Mouse (Mus musculus) retina, embryonic 14.5 days (tissue): ENCODE measurements around the gene Zmiz1.
A peak's percentile ranks its signal among the peaks of the same experiment; 100 is the strongest.

Experiments used
- DNase-seq: peaks from one replicate; pipeline ENCODE4 v3.0.0-alpha.2; 2015; ENCODE audit warnings: low spot score

Zmiz1 gene

GRCm38 (mm10) chr14:25535583-25535943 lies 76.6 kb downstream of the Zmiz1 start:
- no peak for DNase-seq

- no peak for DNase-seq
These were observed 77.5 kb downstream of the Zmiz1 start for GRCm38 (mm10) chr14:25536476-25536875.

- no peak for DNase-seq
These were observed 78.4 kb downstream of the Zmiz1 start for GRCm38 (mm10) chr14:25537351-25537750.

- no peak for DNase-seq
These were observed 79.5 kb downstream of the Zmiz1 start for GRCm38 (mm10) chr14:25538522-25538921.

GRCm38 (mm10) chr14:25539493-25540116 lies 80.6 kb downstream of the Zmiz1 start:
- no peak for DNase-seq

- no peak for DNase-seq
These were observed 81.2 kb downstream of the Zmiz1 start for GRCm38 (mm10) chr14:25540172-25540571.

GRCm38 (mm10) chr14:25541213-25541612 lies 82.2 kb downstream of the Zmiz1 start:
- DNase-seq, result no peak

- DNase-seq, result no peak
These were observed 84.1 kb downstream of the Zmiz1 start for GRCm38 (mm10) chr14:25543098-25543497.

GRCm38 (mm10) chr14:25543927-25544326 lies 84.9 kb downstream of the Zmiz1 start:
- no peak for DNase-seq

GRCm38 (mm10) chr14:25546852-25547621 lies 88.1 kb downstream of the Zmiz1 start:
- no peak for DNase-seq

- DNase-seq, result no peak
These were observed 88.9 kb downstream of the Zmiz1 start for GRCm38 (mm10) chr14:25547882-25548281.

GRCm38 (mm10) chr14:25548650-25549049 lies 89.7 kb downstream of the Zmiz1 start:
- DNase-seq, result no peak

- no peak for DNase-seq
These were observed 90.1 kb downstream of the Zmiz1 start for GRCm38 (mm10) chr14:25549125-25549524.

- peak; percentile 84 for DNase-seq
These were observed 91.2 kb downstream of the Zmiz1 start for GRCm38 (mm10) chr14:25549871-25550840.

GRCm38 (mm10) chr14:25551731-25552130 lies 92.7 kb downstream of the Zmiz1 start:
- DNase-seq, result no peak

- DNase-seq, result no peak
These were observed 94.4 kb downstream of the Zmiz1 start for GRCm38 (mm10) chr14:25553382-25553781.

- peak; percentile 54 for DNase-seq
These were observed 95.8 kb downstream of the Zmiz1 start for GRCm38 (mm10) chr14:25554781-25555180.

- no peak for DNase-seq
These were observed 96.4 kb downstream of the Zmiz1 start for GRCm38 (mm10) chr14:25555291-25555781.

- DNase-seq, result no peak
These were observed 96.9 kb downstream of the Zmiz1 start for GRCm38 (mm10) chr14:25555848-25556247.

GRCm38 (mm10) chr14:25557014-25557413 lies 98.0 kb downstream of the Zmiz1 start:
- no peak for DNase-seq

- DNase-seq, result no peak
These were observed 99.5 kb downstream of the Zmiz1 start for GRCm38 (mm10) chr14:25558479-25558878.

- DNase-seq, result no peak
These were observed 100.9 kb downstream of the Zmiz1 start for GRCm38 (mm10) chr14:25559907-25560306.
